Mouse (Mus musculus) embryo, embryonic 10 days (tissue): Measurements from ENCODE around the gene Zmynd10.

Experiments
- DNase-seq: peaks from one replicate; pipeline ENCODE4 v3.0.0-alpha.2; 2015; ENCODE audit warnings: low spot score

Zmynd10 gene

DNA sequence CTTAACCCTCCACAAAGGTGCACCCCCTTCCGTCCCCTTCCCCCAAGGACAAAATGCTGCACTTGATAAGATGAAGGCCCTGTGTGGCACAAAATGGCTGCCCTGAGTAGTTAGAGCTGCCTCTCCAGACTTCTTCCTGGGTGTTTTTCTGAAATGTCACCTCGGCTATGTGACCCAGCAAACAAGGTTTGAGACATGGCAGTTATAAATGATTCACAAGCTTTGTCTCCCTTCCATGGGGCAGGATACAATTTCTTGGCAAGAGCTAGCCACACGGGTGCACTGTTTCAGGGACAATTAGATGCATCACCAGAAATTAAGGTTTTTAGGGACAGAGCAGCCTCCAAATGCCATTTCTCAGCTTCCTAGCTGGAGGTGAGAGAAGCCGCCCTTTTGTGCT lies 6.7 kb upstream of the Zmynd10 start:
- no peak for DNase-seq

GRCm38 (mm10) chr9:107541005-107541404 lies 6.1 kb upstream of the Zmynd10 start:
- DNase-seq = no peak

GRCm38 (mm10) chr9:107541474-107542351 lies 5.4 kb upstream of the Zmynd10 start, which contains the start of the genes Cyb561d2 and Nprl2:
Gene Cyb561d2 (minus strand): TSS chr9:107542193.
Gene Nprl2 (plus strand): TSS chr9:107542226.
- DNase-seq = peak; percentile 96

DNA sequence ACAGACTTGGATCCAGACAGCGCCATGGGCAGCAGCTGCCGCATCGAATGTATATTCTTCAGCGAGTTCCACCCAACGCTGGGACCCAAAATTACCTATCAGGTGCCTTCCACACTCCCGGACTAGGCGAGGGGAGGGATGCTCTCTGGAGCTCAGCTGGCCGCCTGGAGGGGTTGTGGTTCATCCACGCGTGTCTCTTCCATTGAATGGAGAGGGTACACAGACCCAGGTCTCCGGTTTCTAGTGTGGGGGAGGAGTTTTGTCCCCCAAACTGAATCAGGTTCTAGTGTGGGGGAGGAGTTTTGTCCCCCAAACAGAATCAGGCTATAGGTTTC lies 4.8 kb upstream of the Zmynd10 start:
- no peak for DNase-seq

DNA sequence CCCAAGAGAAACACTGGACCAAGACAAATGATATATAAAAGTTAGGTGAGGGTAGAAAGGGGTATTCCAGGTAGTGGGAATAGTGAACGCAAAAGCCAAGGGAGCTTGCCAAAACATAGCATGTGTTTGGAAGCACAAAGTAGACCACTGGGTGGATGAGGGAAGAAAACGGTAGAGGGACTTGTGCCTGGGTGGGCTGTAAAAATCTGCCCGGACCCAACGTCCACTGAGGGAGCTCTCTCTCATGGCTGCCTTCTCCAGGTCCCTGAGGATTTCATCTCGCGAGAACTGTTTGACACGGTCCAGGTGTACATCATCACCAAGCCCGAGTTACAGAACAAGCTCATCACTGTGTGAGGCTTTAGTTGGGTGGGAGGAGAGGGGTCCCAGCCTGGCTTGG lies 4.4 kb upstream of the Zmynd10 start:
- DNase-seq = no peak

GRCm38 (mm10) chr9:107543299-107543698 lies 3.8 kb upstream of the Zmynd10 start:
- no peak for DNase-seq

GRCm38 (mm10) chr9:107544196-107544700 lies 2.9 kb upstream of the Zmynd10 start:
- no peak for DNase-seq

DNA sequence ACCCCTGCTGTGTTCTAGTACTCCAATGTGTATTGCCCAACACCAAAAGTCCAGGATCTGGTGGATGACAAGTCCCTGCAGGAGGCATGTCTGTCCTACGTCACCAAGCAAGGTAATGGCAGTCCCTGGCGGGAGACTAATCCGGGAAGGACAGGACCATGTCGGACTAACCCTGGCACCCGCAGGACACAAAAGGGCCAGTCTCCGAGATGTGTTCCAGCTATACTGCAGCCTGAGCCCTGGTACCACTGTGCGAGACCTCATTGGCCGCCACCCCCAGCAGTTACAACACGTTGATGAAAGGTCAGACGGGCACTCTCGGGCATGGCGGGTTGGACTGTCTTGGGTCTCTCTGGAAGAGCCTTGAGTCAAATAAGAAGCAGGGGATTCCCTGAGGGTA lies 2.4 kb upstream of the Zmynd10 start:
- no peak for DNase-seq

DNA sequence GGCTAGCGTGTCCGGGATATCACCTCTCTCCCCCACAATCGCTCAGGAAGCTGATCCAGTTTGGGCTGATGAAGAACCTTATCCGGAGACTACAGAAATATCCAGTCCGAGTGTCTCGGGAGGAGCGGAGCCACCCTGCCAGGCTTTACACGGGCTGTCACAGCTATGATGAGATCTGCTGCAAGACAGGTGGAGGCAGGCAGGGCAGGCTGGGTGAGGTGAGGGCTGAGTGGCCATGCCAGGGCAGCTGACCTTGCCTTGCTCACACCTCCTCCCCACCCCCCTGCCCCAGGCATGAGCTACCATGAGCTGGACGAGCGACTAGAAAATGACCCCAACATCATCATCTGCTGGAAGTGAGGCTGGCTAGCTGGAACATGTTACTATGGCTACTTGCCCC lies 1.9 kb upstream of the Zmynd10 start:
- no peak for DNase-seq

- peak; percentile 79 for DNase-seq
Measured at GRCm38 (mm10) chr9:107545602-107546001, 1.5 kb upstream of the Zmynd10 start.

DNA sequence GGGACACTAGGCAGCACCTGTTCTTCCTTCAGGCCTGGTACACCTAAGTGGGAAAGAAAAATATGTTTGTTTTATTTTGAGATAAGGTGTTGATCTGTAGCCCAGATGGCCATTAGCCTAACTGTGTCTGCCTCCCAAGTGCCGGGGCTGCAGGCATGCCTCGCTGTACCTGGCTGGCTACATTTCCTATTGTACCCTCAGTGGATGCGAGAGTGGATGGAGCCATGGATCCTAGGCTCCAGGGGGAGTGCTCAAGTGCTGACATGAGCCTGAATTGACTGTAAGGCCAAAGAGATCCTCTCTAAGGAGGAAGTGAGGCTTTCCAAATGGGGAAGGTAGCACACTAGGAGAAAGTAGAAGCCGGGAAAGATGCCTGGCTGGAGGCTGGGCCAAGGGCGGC lies 859 bp downstream of the Zmynd10 start:
- no peak for DNase-seq

DNA sequence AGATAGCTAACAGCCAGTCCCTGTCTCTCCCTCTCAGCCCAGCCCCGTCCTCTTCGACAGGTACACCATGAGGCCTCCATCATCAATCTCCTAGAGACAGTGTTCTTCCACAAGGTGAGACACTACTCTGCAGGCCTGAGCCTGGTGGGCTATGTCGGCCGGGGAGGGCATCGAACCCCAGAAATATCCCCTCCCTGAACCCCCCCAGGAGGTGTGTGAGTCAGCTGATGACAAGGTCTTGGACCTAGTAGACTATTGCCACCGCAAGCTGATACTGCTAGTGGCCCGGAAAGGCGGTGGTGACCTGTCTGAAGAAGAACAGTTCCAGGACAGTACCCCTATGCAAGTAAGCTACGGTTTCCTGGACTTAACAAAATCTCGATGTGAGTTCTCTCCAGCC lies 1.7 kb downstream of the Zmynd10 start:
- no peak for DNase-seq

GRCm38 (mm10) chr9:107549297-107550074 lies 2.4 kb downstream of the Zmynd10 start:
- no peak for DNase-seq

DNA sequence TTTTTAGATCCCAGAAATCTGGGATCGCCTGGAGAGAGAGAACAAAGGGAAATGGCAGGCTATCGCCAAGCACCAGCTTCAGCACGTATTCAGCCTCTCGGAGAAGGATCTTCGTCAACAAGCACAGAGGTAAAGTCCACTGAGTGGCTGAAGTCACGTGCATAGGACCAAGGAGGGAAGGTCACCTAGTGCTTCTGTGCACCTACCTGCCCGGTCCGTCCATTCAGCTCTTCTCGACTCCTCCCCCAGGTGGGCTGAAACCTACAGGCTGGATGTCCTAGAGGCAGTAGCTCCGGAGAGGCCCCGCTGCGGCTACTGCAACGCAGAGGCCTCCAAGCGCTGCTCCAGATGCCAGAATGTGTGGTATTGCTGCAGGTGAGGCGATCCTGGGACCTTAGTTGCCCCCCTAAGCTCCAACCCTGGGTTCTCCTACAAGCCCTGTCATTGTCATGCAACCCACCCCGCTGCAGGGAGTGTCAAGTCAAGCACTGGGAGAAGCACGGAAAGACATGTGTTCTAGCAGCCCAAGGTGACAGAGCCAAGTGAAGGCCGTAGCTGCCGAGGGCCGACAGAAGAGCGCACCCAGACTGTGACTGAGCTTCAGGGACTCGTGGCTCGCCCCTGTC lies 3.5 kb downstream of the Zmynd10 start:
- DNase-seq = peak; percentile 54

GRCm38 (mm10) chr9:107551117-107551889 lies 4.2 kb downstream of the Zmynd10 start, which contains the start of gene Rassf1:
Gene Rassf1 (plus strand): TSS chr9:107551555.
- DNase-seq = peak; percentile 81

DNA sequence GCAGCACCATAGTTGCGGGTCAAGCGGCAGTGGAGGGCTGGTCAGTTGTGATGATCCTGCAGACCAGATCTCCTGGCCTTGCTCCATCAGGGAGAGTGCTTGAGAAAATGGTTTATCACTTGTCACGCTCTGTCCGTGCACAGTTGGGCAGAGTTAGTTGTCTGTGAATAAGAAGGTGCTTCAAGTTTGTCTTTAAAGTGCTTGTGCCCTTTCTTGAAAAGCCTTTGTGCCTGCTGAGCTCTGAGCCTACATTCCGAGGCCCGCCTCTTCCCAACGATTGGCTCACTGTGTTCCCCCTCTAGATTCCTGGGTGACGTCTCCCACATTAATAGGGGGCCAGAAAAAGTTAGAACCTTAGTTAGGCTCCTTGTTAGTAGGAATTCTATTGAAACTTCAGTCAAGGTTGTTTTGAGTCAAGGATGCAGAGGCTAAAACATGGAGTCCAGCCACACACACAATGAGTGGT lies 4.8 kb downstream of the Zmynd10 start:
- peak; percentile 43 for DNase-seq

DNA sequence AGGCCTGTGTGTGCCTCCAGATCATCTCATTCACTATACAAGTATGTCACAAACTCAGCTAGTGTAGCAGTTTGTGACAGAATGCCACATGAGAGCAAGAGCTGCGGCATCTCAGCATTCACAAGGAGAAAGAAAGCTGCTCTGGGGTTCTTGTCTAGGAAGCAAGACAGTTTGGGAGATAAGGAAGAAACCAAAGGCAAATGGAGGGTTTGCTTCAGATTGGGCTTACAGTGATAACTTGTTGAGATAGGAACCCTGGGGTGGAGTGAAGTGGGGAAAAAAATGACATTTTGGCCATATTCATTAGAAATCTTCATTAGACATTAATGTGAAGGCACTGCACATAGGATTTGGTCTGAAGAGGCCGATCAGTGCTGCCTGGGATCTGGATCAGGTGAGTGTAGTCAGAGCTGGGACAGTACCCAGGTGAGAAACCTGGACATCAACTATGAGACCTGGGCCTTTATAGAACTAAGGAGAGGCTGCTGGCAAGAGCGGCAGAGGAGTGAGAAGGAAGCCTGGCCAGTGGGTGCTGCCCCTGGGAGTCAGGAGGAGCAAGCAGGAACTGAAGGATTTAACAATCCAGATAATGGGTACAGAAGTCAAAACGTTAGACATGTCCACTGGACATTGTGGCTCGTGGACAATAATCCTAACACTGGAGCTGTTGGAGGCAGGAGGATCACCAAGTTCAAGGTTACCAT lies 5.7 kb downstream of the Zmynd10 start:
- DNase-seq = no peak

DNA sequence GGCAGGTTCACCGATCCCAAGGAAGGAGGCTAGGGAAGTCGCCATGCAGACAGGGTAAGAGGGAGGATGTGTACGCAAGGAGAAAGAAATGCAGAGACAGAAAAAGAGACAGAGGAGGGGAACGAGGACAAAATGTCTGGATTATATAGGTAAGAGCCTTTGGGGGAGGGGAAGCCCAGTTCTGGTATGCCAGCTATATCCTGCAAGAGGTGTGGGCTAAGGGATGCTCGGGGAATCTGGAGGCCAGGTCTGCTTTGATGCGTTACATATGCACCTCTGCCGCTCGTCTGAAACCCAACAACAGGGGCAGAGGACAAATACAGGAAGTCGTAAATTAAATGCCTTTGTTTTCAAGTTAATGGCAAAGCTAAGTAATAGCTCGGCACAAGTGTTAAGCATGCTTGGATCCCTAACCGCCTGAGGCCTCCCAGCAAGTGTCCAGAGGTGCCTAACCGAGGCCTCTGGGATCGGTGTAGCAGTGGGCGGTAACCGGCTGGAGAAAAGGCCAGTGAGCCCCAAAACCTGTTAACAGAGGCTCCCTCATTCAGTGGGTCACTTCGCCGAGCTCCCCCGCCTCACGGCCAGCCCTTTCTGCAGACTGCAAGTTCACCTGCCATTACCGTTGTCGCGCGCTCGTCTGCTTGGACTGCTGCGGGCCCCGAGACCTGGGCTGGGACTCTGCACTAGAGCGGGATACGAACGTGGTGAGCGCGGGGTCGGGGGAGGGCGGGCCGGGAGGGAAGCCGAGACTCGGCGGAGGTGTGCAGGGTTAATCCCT lies 6.6 kb downstream of the Zmynd10 start:
- no peak for DNase-seq

- DNase-seq = peak; percentile 99
Measured at GRCm38 (mm10) chr9:107554319-107554825, 7.3 kb downstream of the Zmynd10 start.

DNA sequence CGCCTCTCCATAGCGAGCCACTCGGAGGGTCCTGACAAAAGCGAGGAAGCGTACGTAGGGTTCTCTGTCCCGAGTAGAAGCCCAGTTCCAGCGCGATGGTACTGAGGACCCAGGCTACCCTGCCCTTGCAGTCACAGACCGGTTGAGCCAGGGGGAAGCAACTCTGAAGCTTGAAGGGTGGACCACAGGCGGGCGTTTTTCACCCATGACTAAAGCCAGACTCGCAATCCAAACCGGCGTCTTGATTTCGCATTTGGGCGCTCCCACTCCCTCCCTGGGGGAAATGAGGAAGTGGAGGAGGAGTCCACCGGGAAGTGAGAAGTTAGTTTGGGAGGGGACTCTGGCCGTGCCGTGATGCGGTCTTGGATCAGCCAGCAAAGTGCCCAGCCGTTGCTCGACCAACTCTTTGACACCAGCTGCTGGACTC lies 7.9 kb downstream of the Zmynd10 start:
- peak; percentile 68 for DNase-seq
